Mouse (Mus musculus) bone marrow, adult 2 months (tissue): ENCODE data around the gene Xpnpep2. TPM values are rescaled to one million over a fixed set of nuclear protein-coding genes. Genes with fewer than 3 reads are reported as not detected.

Experiments
- H3K27ac ChIP-seq: fragments of 200-500 bp; 2 replicates; pipeline ENCODE4 v1.5.1; 2012; ENCODE audit warnings: low read depth, mild to moderate bottlenecking, control low read depth, inconsistent platforms, low read length; ENCODE audit not compliant: control insufficient read depth, poor library complexity, insufficient read depth
- H3K4me1 ChIP-seq: fragments of 200-500 bp; 2 replicates; pipeline ENCODE4 v1.6.1; 2011; ENCODE audit warnings: low read length; ENCODE audit not compliant: control insufficient read depth, insufficient read depth
- H3K4me3 ChIP-seq: fragments of 200-500 bp; replicated peaks from 2 replicates; pipeline ENCODE3; 2011; ENCODE audit warnings: mild to moderate bottlenecking, low read depth, low read length, control low read depth; ENCODE audit not compliant: control insufficient read depth
- CTCF ChIP-seq: fragments of 200-500 bp; IDR thresholded peaks from 2 replicates; pipeline ENCODE4 v1.5.1; 2011; ENCODE audit warnings: low read length, control low read depth; ENCODE audit not compliant: control insufficient read depth, insufficient read depth
- POLR2A ChIP-seq: fragments of 200-500 bp; IDR thresholded peaks from 2 replicates; pipeline ENCODE4 v1.6.1; 2011; ENCODE audit warnings: low read depth, mild to moderate bottlenecking, control low read depth, low read length, borderline replicate concordance; ENCODE audit not compliant: control insufficient read depth
- WGBS: fragments of 180-500 bp; shearing (Covaris S2); methylation state at CpG from one replicate; pipeline ENCODE4 v1.1.7; 2018; 5-methylcytosine and 5-hydroxymethylcytosine counted together
- polyA plus RNA-seq: library from polyadenylated mRNA; stranded (reverse); fragments of >200 nt; gene quantifications from 2 replicates; pipeline ENCODE4 v1.2.4, GENCODE M21; 2011; ENCODE audit warnings: low replicate concordance; ENCODE audit not compliant: missing spikeins, insufficient read depth, insufficient read length

Xpnpep2 gene
- polyA plus RNA-seq, 1 experiment, result not detected

DNA sequence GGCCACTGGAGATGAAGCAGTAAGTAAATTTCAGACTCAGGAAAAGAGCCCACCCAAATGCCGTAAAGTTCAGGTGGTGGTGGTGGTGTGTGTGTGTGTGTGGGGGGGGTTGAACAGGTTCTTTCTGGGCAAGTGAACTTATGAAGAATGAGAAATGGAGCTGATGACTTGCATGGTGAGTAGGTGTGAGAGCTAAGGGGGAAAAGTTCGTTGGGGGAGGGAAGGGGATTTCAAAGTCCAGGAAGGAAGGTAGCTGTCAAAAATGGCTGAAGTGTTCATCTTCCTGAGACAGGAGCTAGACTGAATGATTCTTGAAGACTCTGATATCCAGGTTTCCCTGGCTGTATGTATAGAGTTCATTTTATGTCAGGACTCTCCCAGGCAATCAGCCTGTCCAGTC lies 38.7 kb downstream of the Xpnpep2 start:
- 18% methylated on average over 2 of the region's 2 CpGs for WGBS
- Histone ChIP-seq H3K4me3 (peak overlapping the region; percentile 90), H3K4me1 (peaks cover 9% of the 10 kb centered on the region), H3K27ac (peak overlapping the region; percentile 93)
- TF ChIP-seq CTCF (no peak), POLR2A (no peak)

DNA sequence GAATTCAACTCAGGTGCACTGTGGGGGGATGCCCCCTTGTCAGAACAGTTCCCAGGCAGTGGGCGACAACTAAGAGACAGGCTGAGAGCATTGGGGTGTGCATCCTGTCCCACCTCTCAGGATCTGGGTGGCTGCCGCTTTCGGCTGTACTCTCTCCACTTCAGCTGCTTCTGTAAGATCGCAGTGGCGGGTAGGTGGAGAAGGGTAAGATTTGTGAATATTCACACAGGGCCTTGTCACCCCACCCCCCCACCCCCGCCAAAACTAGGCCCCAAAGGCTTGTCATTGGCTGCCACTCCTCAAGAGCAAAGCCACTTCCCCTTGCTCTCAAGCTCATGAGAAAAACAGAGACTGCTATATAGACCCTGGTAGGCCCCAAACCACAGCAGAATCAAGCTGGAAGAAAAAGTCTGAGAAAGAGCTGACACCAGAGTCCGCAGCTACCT lies 39.2 kb downstream of the Xpnpep2 start:
- H3K4me1 ChIP-seq, result peaks cover 9% of the 10 kb centered on the region
- peak overlapping the region; percentile 93 for H3K27ac ChIP-seq
- 22% methylated on average over 7 of the region's 7 CpGs for WGBS
- no peak for TF ChIP-seq CTCF
- TF ChIP-seq POLR2A, result no peak; the same call in 1 of the 2 replicates
- H3K4me3 ChIP-seq, result peak overlapping the region; percentile 90

DNA sequence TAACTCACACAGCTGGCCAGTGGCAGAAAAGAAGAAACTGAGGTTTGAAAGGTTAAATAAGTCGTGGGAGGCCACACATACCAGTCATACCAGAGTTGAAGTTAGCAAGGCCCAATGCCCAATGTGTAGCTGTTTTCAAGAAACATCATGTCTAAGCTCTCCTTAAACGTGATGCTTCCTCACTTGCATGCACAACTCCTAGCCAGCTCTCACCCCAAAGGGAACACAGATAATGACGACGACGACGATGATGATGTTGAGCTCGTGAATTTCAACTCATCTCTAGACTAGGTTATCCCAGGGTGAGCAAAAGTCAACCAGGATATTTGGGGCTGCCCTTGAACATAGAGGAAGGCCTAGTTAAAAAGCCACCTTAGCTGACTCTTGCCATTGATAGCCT lies 43.6 kb downstream of the Xpnpep2 start:
- Histone ChIP-seq H3K4me3 (no peak overlapping the region), H3K27ac (no peak overlapping the region), H3K4me1 (peaks cover 2% of the 10 kb centered on the region; the same call in 1 of the 2 replicates)
- TF ChIP-seq CTCF (no peak), POLR2A (no peak)
- WGBS, result 59% methylated on average over 7 of the region's 7 CpGs

DNA sequence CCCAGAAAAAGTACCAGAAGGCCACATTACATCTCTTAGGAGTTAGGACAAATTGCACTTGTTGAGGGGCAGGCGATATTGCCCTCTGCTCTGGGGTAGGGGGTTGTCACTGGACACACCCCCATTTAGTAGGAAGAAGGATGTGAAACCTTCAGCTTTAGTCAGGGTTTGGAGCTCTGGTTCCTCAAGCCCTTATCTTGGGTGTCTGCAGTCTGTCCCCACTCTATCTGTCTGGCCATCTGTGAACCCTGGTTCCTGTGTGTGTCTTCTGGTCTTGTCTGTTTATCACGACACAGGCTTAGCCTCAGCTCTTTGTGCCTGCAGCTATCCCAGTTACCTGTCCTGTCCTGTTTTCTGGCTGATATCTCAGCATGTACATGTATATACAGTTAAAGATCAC lies 44.9 kb downstream of the Xpnpep2 start:
- Histone ChIP-seq H3K4me3 (no peak overlapping the region), H3K27ac (no peak overlapping the region), H3K4me1 (peaks cover 2% of the 10 kb centered on the region; the same call in 1 of the 2 replicates)
- TF ChIP-seq CTCF (no peak), POLR2A (no peak)
- 25% methylated on average over 2 of the region's 2 CpGs for WGBS

DNA sequence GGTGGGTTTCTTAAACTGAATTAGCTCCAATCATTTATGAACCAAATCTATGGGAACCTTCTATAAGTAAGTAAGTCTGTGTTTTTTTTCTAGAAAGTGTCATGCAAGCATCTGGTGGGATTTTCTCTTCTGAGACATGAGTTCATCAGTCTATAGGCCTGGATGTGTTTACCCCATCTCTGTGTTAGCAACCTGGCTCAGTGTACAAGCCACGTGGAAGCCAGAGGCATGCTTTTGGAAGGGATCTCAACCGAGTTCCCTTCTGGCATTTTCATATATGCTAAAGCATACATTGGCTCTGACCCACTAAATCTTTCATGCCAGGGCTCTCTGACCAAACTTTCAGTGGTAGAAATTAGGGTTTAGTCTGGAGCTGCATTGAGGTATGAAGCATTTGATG lies 45.4 kb downstream of the Xpnpep2 start:
- WGBS, result 39% methylated on average over 2 of the region's 2 CpGs
- H3K27ac ChIP-seq, result no peak overlapping the region
- H3K4me1 ChIP-seq, result no peaks in the 10 kb centered on the region; the same call in 1 of the 2 replicates
- no peak overlapping the region for H3K4me3 ChIP-seq
- TF ChIP-seq CTCF (no peak), POLR2A (no peak)

DNA sequence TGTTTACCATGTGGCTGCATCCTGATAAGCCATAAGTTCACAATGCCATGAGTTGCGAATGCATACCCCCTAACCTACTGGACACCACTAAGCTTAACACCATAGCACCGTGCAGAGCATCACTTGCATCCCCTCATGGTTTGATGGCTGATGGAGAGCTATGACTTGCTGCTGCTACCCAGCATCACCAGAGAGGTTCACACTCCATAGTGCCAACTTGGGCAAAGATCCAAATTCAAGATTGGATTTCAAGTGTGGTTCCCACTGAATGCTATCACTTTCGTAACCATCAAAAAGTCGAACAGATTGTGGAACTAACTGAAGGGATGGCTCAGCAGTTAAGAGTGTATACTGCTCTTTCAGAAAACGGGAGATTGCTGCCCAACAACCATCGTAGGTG lies 47.0 kb downstream of the Xpnpep2 start:
- no peak overlapping the region for H3K27ac ChIP-seq
- H3K4me1 ChIP-seq, result no peaks in the 10 kb centered on the region; the same call in 1 of the 2 replicates
- TF ChIP-seq POLR2A (no peak), CTCF (no peak)
- WGBS, result 71% methylated on average over 6 of the region's 6 CpGs
- no peak overlapping the region for H3K4me3 ChIP-seq

DNA sequence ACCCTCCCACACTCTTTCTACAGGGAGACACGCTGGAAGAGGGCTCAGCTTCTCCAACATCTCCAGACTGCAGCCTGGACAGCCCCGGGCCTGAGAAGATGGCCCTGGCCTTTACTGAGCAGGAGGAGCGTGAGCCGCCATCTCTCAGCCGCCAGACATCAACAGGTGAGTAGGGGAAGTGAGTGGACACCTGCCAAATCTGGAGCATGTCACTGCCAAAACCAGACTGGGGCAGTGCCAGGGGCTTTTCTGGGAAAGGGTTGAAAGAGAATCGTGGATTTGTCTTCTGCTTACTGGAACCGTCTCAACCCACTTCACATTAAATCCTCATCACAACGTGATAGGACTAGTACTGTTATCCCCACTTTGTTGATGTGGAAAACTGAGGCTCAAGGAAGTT lies 48.9 kb downstream of the Xpnpep2 start:
- no peak for TF ChIP-seq POLR2A
- WGBS, result 83% methylated on average over 8 of the region's 8 CpGs
- H3K27ac ChIP-seq, result no peak overlapping the region
- no peak overlapping the region for H3K4me3 ChIP-seq
- no peaks in the 10 kb centered on the region; the same call in 1 of the 2 replicates for H3K4me1 ChIP-seq

DNA sequence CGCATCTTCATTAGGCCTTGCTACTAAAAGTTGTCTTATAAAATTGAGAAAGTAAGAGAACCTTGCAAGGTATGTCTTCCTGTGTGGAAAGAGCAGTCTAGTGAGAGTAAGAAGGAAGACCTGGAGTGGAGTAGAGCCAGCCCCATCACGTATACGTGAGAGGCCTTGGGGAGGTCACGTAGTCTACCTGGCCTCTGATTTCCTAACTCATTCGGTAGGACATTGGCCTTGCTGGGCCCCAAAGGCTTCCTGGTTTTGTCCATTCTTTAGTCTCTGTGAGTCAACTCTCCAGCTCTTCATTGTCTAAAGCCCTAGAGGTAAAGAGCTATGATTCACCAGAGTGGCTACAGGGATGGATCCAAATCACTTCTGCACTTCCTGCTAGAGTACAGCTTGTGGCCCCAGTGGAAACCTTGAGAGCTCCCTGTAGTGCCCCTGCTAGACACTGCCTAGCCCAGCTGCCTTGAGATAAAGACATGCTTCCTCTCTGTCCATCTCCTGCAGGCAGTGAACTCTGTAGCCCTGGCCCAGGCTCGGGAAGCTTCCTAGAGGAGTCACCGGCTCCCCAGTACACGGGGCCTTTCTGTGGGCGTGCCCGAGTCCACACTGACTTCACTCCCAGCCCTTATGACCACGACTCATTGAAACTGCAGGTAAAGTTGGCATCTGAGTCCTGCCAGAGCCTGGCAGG lies 49.8 kb downstream of the Xpnpep2 start:
- TF ChIP-seq POLR2A (no peak), CTCF (no peak)
- Histone ChIP-seq H3K4me3 (no peak overlapping the region), H3K27ac (no peak overlapping the region), H3K4me1 (no peaks in the 10 kb centered on the region; the same call in 1 of the 2 replicates)
- WGBS, result 82% methylated on average over 11 of the region's 11 CpGs
